Mouse (Mus musculus) liver, embryonic 14.5 days (tissue): Measurements from ENCODE around the gene Mgat4d.

Experiments used
- CTCF ChIP-seq: IDR thresholded peaks from 2 replicates; pipeline ENCODE4 v1.5.1; 2016; ENCODE audit warnings: antibody characterized with exemption, low read depth, control low read depth
- EP300 ChIP-seq: IDR thresholded peaks from 2 replicates; pipeline ENCODE4 v1.6.1; 2016; ENCODE audit warnings: antibody characterized with exemption, low read depth

- no peak for TF ChIP-seq CTCF
- TF ChIP-seq EP300 = no peak
Observed at GRCm38 (mm10) chr8:83394325-83394724, 46.1 kb downstream of the Mgat4d start.
